Mouse (Mus musculus): Measurements from ENCODE around the gene Ltbp2.

DNA sequence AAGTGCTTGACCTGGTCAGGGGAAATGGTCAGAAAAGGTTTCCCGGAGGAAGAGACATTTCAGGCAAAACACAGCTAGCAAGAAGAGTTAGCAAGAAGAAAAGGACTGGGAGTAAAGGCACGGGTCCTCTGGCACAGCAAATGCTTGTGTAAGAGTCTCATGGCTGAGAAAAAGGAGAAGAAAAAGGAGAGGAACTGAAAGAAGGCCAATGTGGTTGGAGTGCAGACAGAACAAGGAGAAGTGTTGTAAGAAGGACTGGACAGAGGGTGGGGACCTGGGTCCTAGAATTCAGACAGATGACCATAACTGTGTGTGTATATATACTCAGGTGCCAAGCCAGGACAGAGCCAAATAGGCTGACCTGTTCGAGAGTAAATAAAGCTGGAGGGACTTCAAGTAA, 128.2 kb downstream of the Ltbp2 start:
- TF ChIP-seq POLR2A (IDR thresholded peaks at IDR 0.05; ENCODE audit: control insufficient read depth, low read depth, low read length) = no peak
- no peak for TF ChIP-seq CTCF (IDR thresholded peaks at IDR 0.05; ENCODE audit: control insufficient read depth, insufficient read depth, insufficient replicate concordance, low read depth, low read length)
